Mouse (Mus musculus): Measurements from ENCODE around the gene Mst1r.

- no peak for TF ChIP-seq CTCF (IDR thresholded peaks at IDR 0.05; ENCODE audit: borderline replicate concordance, control insufficient read depth, extremely low read depth, insufficient read depth, low read length, poor library complexity)
- TF ChIP-seq POLR2A (IDR thresholded peaks at IDR 0.05; ENCODE audit: control insufficient read depth, extremely low read depth, insufficient read depth, low read length, poor library complexity), result no peak
Observed at GRCm38 (mm10) chr9:107936831-107937230, 30.2 kb downstream of the Mst1r start.
